Mouse (Mus musculus): Measurements from ENCODE around the gene Gm11627.
A peak's percentile ranks its signal among the peaks of the same experiment; 100 is the strongest.

DNA sequence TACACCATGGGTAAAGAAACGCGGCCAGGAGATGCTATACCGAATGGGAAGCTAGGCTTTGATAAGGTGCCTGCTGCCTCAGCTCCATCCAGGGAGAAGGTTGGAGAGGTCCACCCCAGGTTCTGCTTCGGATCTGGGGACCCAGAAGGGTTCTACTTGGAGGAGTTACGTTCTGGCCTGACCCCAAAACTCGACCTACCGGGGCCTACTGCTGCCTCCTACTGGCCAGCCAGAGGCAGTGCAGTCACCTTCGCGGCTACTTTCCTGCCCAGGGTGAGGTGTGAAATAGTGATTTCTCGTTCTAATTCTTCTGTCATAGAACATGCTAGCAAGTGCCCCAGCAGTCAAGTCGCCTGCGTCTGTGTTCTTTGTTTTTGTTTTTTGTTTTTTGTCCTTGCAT lies 11.1 kb downstream of the Gm11627 start:
- TF ChIP-seq POLR2A (IDR thresholded peaks at IDR 0.05; ENCODE audit: low read depth, low read length) (no peak), CTCF (conservative IDR thresholded peaks at IDR 0.05; ENCODE audit: insufficient read depth, insufficient read length, low read depth, low read length) (peak; percentile 54)

Data from kidney, adult 2 months (tissue).